ENCODE assay signal across 28 mouse cellular contexts in genomic region chr1:152871031-152871430, GRCm38 (mm10). TPM values are rescaled to one million over a fixed set of nuclear protein-coding genes. Genes with fewer than 3 reads are reported as not detected.
A peak's percentile ranks its signal among the peaks of the same experiment; 100 is the strongest.
DNase-seq lines count a peak whose midpoint lies in the region; ATAC-seq and TF ChIP-seq lines count a peak whose summit lies in the region.
"Had no signal": no experiment of that assay in that cellular context is flagged by ENCODE, and none has a peak within 500 bp of the region (broad histone marks: within the 10 kb centered on the region; RNA-seq: fewer than 3 reads in every experiment).

No protein-coding gene starts in this region.

- H3K4me1 ChIP-seq in kidney, adult 2 months (ENCODE audit: control insufficient read depth, insufficient read depth, low read length) = peaks cover 14% of the 10 kb centered on the region
- H3K4me1 ChIP-seq in kidney, embryonic 14.5 days (ENCODE audit: control insufficient read depth, insufficient read depth, low read length) = no peaks in the 10 kb centered on the region
- H3K4me1 ChIP-seq in kidney, postnatal 0 days (replicated peaks; ENCODE audit: insufficient read depth, low read length) = peaks cover 4% of the 10 kb centered on the region; the same call in 1 of the 2 replicates
- H3K4me1 ChIP-seq: liver, embryonic 12.5 days had no signal

- no peak overlapping the region for H3K4me2 ChIP-seq in kidney, embryonic 14.5 days (replicated peaks; ENCODE audit: low read depth, low read length)
- H3K4me2 ChIP-seq in kidney, postnatal 0 days (ENCODE audit: low read length) = no peak overlapping the region
- H3K4me2 ChIP-seq: limb, embryonic 12.5 days; liver, embryonic 12.5 days; stomach, embryonic 15.5 days had no signal

- no peak overlapping the region for H3K4me3 ChIP-seq in gastrocnemius, adult 2 months
- H3K4me3 ChIP-seq in kidney, adult 2 months (ENCODE audit: insufficient read depth, low read depth, low read length) = no peak overlapping the region
- no peak overlapping the region for H3K4me3 ChIP-seq in kidney, embryonic 14.5 days (ENCODE audit: low read length)
- no peak overlapping the region for H3K4me3 ChIP-seq in kidney, postnatal 0 days (replicated peaks; ENCODE audit: low read depth, low read length)
- H3K4me3 ChIP-seq: erythroblast, embryonic 14.5 days; heart, embryonic 10.5 days; hindbrain, embryonic 10.5 days; limb, embryonic 12.5 days; liver, embryonic 12.5 days; stomach, embryonic 15.5 days had no signal

- TF ChIP-seq CTCF in gastrocnemius, adult 2 months (IDR thresholded peaks at IDR 0.05) = no peak
- no peak for TF ChIP-seq CTCF in kidney, adult 2 months (conservative IDR thresholded peaks at IDR 0.05; ENCODE audit: insufficient read depth, insufficient read length, low read depth, low read length)
- TF ChIP-seq CTCF in kidney, postnatal 0 days (IDR thresholded peaks at IDR 0.05; ENCODE audit: low read depth) = no peak

- intact Hi-C loops in gastrocnemius, adult 2 months (cut with DNase I) = no loop called here

- H3K36me3 ChIP-seq in kidney, adult 2 months (ENCODE audit: control insufficient read depth, insufficient read depth, low read length) = peaks cover 8% of the 10 kb centered on the region
- peaks cover 35% of the 10 kb centered on the region for H3K36me3 ChIP-seq in kidney, embryonic 14.5 days (ENCODE audit: control insufficient read depth, insufficient read depth, low read length)
- H3K36me3 ChIP-seq in kidney, postnatal 0 days (ENCODE audit: insufficient read depth, low read length) = peaks cover 19% of the 10 kb centered on the region

- H3K9me3 ChIP-seq in kidney, embryonic 14.5 days (ENCODE audit: control insufficient read depth, low read length) = no peaks in the 10 kb centered on the region
- no peaks in the 10 kb centered on the region for H3K9me3 ChIP-seq in kidney, postnatal 0 days (replicated peaks; ENCODE audit: low read length)
- H3K9me3 ChIP-seq: heart, embryonic 10.5 days; hindbrain, embryonic 10.5 days; limb, embryonic 12.5 days; liver, embryonic 12.5 days; stomach, embryonic 15.5 days had no signal

- H3K27ac ChIP-seq in gastrocnemius, adult 2 months = peak overlapping the region; percentile 48
- H3K27ac ChIP-seq in kidney, adult 2 months (ENCODE audit: insufficient read depth, low read depth, low read length) = peak overlapping the region; percentile 86; the same call in 1 of the 2 replicates
- H3K27ac ChIP-seq in kidney, embryonic 14.5 days (ENCODE audit: low read depth, low read length) = no peak overlapping the region
- H3K27ac ChIP-seq in kidney, postnatal 0 days = no peak overlapping the region
- H3K27ac ChIP-seq: heart, embryonic 10.5 days; hindbrain, embryonic 10.5 days; limb, embryonic 12.5 days; liver, embryonic 12.5 days; stomach, embryonic 15.5 days had no signal

- no peak overlapping the region for H3K9ac ChIP-seq in kidney, embryonic 14.5 days (ENCODE audit: low read depth, low read length)
- H3K9ac ChIP-seq in kidney, postnatal 0 days (ENCODE audit: low read depth, low read length) = no peak overlapping the region
- H3K9ac ChIP-seq: limb, embryonic 12.5 days; liver, embryonic 12.5 days; liver, postnatal 0 days; stomach, embryonic 15.5 days had no signal

- WGBS in kidney, adult 2 months = 30% methylated on average over 3 of the region's 3 CpGs
- 48% methylated on average over 3 of the region's 3 CpGs for WGBS in kidney, embryonic 14.5 days
- 41% methylated on average over 3 of the region's 3 CpGs for WGBS in kidney, postnatal 0 days

- TF ChIP-seq POLR2A in kidney, adult 2 months (IDR thresholded peaks at IDR 0.05; ENCODE audit: low read depth, low read length) = no peak

- ATAC-seq in kidney, embryonic 14.5 days (ENCODE audit: low FRiP score, low TSS enrichment) = no peak
- no peak for ATAC-seq in kidney, postnatal 0 days (replicated peaks; ENCODE audit: low FRiP score, low read depth)
- ATAC-seq: forebrain, embryonic 16.5 days; hindbrain, embryonic 16.5 days; liver, embryonic 12.5 days; liver, postnatal 0 days; lung, postnatal 0 days; Patski had no signal

- peak; percentile 32 for DNase-seq in gastrocnemius, adult 2 months
- no peak for DNase-seq in gastrocnemius, adult 8-10 months (ENCODE audit: low spot score in 2 of 2)
- DNase-seq in kidney, adult 2 months = peak; percentile 76
- DNase-seq in kidney, postnatal 0 days (ENCODE audit: low spot score) = peak; percentile 35
- DNase-seq in skeletal muscle tissue, adult 2 months (ENCODE audit: low read depth, low spot score) = peak; percentile 18
- DNase-seq in retina, postnatal 1 day = no peak
- no peak for DNase-seq in cerebellum, postnatal 25 days
- DNase-seq: adrenal gland, postnatal 36 days; cerebellum, adult 18-20 months; cerebellum, postnatal 10 days; gastrocnemius, postnatal 14 days; heart, adult 11 months; layer of hippocampus, adult 9-11 months; liver, postnatal 0 days; lung, postnatal 4 days; midbrain, embryonic 14.5 days; right cerebral cortex, postnatal 14 days had no signal

- H3K27me3 ChIP-seq in kidney, adult 2 months (replicated peaks; ENCODE audit: control insufficient read depth, insufficient read depth, low read length) = no peaks in the 10 kb centered on the region
- no peaks in the 10 kb centered on the region for H3K27me3 ChIP-seq in kidney, embryonic 14.5 days (ENCODE audit: control insufficient read depth, insufficient read depth, low read length)
- H3K27me3 ChIP-seq in kidney, postnatal 0 days (ENCODE audit: insufficient read depth, low read length) = no peaks in the 10 kb centered on the region
- H3K27me3 ChIP-seq: limb, embryonic 12.5 days; liver, embryonic 12.5 days; Patski; stomach, embryonic 15.5 days had no signal

RNA-seq across cellular contexts. Expression of gene Smg7, which starts 31.4 kb away (rescaled TPM):
- 10 to 100 TPM; 38.7 to 40.4 TPM for total RNA-seq in gastrocnemius, adult 2 months (2021)
- total RNA-seq in gastrocnemius, adult 8-10 months (2022) = 10 to 100 TPM; 36.2 to 45.6 (median 39.9) TPM
- 46.8 and 56.1 TPM in 2 replicates for polyA plus RNA-seq in kidney, adult 2 months (2012; rRNA removed)
- 27.9 and 43.1 TPM in 2 replicates for polyA plus RNA-seq in kidney, embryonic 14.5 days (2014; fragmentation: Nextera tagmentation; extraction: Ambion mirVana)
- 23.0 and 23.1 TPM in 2 replicates for polyA plus RNA-seq in kidney, postnatal 0 days (2015; fragmentation: Nextera tagmentation; extraction: Ambion mirVana)

Comparison
In these comparisons a context has a peak if more than half of its experiments do, and no peak if none do; other contexts are left out.
1. DNase-seq: peak in gastrocnemius, adult 2 months (single experiment), kidney, adult 2 months (single experiment), kidney, postnatal 0 days (single experiment) and skeletal muscle tissue, adult 2 months (single experiment); none in gastrocnemius, adult 8-10 months (0 of 2), retina, postnatal 1 day (single experiment) and cerebellum, postnatal 25 days (0 of 2).
2. H3K27ac ChIP-seq: peak in gastrocnemius, adult 2 months (single experiment) and kidney, adult 2 months (single experiment); none in kidney, embryonic 14.5 days (single experiment) and kidney, postnatal 0 days (single experiment).